Mouse (Mus musculus) lung, postnatal 0 days (tissue): ENCODE results near the gene Ccdc188. TPM values are rescaled to one million over a fixed set of nuclear protein-coding genes. Genes with fewer than 3 reads are reported as not detected.

Source experiments
- ATAC-seq: fragments of 200-750 bp; cut with Nextera tagmentation; 2 replicates; pipeline ENCODE4 v1.8.0; 2017; ENCODE audit warnings: moderate library complexity
- DNase-seq: peaks from one replicate; pipeline ENCODE4 v3.0.0-alpha.2; 2016; ENCODE audit warnings: low spot score
- H3K27ac ChIP-seq: fragments of 300-500 bp; sonication (generic); 2 replicates; pipeline ENCODE4 v1.5.1; 2014; ENCODE audit warnings: antibody characterized with exemption, mild to moderate bottlenecking, low read length, mixed read lengths
- H3K27me3 ChIP-seq: fragments of 300-500 bp; sonication (generic); replicated peaks from 2 replicates; pipeline ENCODE4 v1.6.1; 2014; ENCODE audit warnings: low read length, mixed read lengths; ENCODE audit not compliant: insufficient read depth
- H3K36me3 ChIP-seq: fragments of 300-500 bp; sonication (generic); 2 replicates; pipeline ENCODE4 v1.6.1; 2014; ENCODE audit warnings: low read length, mixed read lengths; ENCODE audit not compliant: insufficient read depth
- H3K4me1 ChIP-seq: fragments of 300-500 bp; sonication (generic); 2 replicates; pipeline ENCODE4 v1.6.1; 2014; ENCODE audit warnings: antibody characterized with exemption, low read depth, low read length, mixed read lengths; ENCODE audit not compliant: insufficient read depth
- H3K4me2 ChIP-seq: fragments of 300-500 bp; sonication (generic); replicated peaks from 2 replicates; pipeline ENCODE4 v1.6.1; 2014; ENCODE audit warnings: low read depth, mild to moderate bottlenecking, low read length, moderate library complexity, mixed read lengths
- H3K4me3 ChIP-seq: fragments of 300-500 bp; sonication (generic); 2 replicates; pipeline ENCODE4 v1.5.1; 2014; ENCODE audit warnings: low read depth, low read length
- H3K9ac ChIP-seq: fragments of 300-500 bp; sonication (generic); replicated peaks from 2 replicates; pipeline ENCODE4 v1.6.1; 2014; ENCODE audit warnings: low read depth, mild to moderate bottlenecking
- H3K9me3 ChIP-seq: fragments of 300-500 bp; sonication (generic); 2 replicates; pipeline ENCODE4 v1.6.1; 2016; ENCODE audit warnings: low read length, mixed read lengths
- CTCF ChIP-seq: IDR thresholded peaks from 2 replicates; pipeline ENCODE4 v1.5.1; 2016; ENCODE audit warnings: antibody characterized with exemption, mild to moderate bottlenecking
- EP300 ChIP-seq: IDR thresholded peaks from 2 replicates; pipeline ENCODE4 v1.6.1; 2016; ENCODE audit warnings: antibody characterized with exemption, mild to moderate bottlenecking, control low read depth
- WGBS: fragments of 180-500 bp; shearing (Covaris S2); extraction: QIAGEN DNeasy Blood & Tissue Kit; methylation state at CpG from one replicate; pipeline ENCODE4 v1.1.7; 2014; 5-methylcytosine and 5-hydroxymethylcytosine counted together
- polyA plus RNA-seq: library from polyadenylated mRNA; unstranded; fragments of >200 nt; fragmentation: Nextera tagmentation; extraction: Ambion mirVana; gene quantifications from 2 replicates; pipeline ENCODE4 v1.2.1, GENCODE M21; 2015

Gene Ccdc188
- polyA plus RNA-seq, 1 experiment from 2014 or later = not detected

DNA sequence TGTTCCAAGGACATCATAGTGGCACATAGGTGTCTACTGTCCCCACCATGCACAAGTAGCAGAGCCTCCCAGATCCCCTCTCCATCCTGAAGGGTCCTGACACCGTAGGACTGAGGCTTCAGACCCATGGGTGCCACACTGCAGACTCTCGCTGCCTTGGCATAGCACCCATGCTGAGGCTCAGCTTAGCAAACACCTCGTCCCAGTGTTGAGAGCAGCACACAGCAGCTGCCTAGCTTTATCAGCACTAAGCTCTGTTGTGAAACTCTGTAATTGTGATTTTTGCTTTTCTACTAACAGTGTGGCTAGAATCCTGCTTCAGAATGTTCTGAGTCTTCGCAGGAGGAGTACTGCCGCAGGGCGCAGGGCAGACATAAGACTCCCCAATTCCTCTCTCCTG is 19.8 kb upstream of the Ccdc188 start:
- 69% methylated on average over 6 of the region's 6 CpGs for WGBS
- no peaks in the 10 kb centered on the region for H3K27me3 ChIP-seq
- no peak overlapping the region for H3K9ac ChIP-seq
- H3K4me2 ChIP-seq = no peak overlapping the region
- DNase-seq = no peak
- no peaks in the 10 kb centered on the region for H3K4me1 ChIP-seq
- no peak for TF ChIP-seq CTCF
- H3K4me3 ChIP-seq = no peak overlapping the region
- H3K9me3 ChIP-seq = no peaks in the 10 kb centered on the region
- ATAC-seq = no peak
- H3K27ac ChIP-seq = no peak overlapping the region
- no peaks in the 10 kb centered on the region for H3K36me3 ChIP-seq

DNA sequence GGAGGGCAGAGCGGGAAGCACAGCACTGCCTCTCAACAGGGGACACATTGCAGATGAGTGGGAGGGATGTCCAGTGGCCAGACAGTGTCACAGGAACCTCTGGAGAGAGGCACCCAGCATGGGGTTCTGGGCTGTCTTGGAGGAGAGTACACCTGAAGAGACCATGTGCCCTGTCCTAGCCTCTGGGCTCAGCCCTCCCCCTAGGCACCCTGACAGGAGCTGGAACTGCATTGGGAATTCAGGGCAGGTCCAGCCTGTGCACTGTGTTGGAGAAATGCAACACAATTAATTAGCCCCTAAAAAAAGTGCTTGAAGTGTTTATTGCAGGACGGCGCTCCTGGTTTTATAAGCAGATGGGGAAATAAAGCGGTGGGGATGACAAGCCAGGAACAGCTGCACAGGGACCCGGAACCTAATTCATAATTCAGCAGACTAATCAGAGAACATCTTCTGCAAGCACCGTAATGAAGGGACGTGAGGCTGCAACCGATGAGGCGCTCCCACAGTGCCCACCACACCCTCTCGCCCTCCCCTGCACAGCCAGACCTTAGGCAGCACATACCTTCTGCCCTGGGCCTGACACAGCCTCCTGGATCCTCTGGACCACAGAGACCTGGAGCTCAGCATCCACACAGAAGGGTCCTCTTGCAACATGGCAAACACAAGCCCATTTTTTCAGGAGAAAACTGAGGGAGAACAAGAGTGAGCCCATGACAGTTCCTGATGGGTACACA is 19.1 kb upstream of the Ccdc188 start:
- no peaks in the 10 kb centered on the region for H3K4me1 ChIP-seq
- no peak overlapping the region for H3K4me3 ChIP-seq
- H3K9me3 ChIP-seq = no peaks in the 10 kb centered on the region
- no peak for TF ChIP-seq CTCF
- TF ChIP-seq EP300 = no peak
- H3K4me2 ChIP-seq = no peak overlapping the region
- no peak overlapping the region for H3K27ac ChIP-seq
- 68% methylated on average over 10 of the region's 10 CpGs for WGBS
- no peaks in the 10 kb centered on the region for H3K36me3 ChIP-seq
- no peak for DNase-seq
- no peaks in the 10 kb centered on the region for H3K27me3 ChIP-seq
- ATAC-seq = no peak
- H3K9ac ChIP-seq = no peak overlapping the region

DNA sequence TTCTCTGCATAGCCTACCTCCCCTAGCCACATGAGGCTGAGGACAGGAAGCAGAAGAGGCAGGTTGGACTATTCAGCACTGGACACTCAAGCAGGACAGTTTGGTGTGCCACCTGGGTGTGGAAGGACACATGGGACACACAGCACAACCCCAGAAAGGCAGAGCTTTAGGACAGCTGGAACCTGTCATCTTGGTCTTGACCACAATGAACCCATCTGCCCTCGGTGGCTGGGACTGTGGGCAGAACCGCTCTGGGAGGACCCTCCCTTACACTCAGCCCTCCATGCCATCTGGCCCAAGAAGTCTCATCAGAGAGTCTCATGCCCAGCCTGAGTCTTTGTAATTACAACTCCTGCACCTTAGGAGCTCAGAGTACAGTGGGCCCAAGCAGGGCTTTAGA is 17.6 kb upstream of the Ccdc188 start:
- H3K9ac ChIP-seq = no peak overlapping the region
- no peaks in the 10 kb centered on the region for H3K9me3 ChIP-seq
- TF ChIP-seq EP300 = no peak
- no peak for TF ChIP-seq CTCF
- no peak for DNase-seq
- H3K36me3 ChIP-seq = no peaks in the 10 kb centered on the region
- H3K4me3 ChIP-seq = no peak overlapping the region
- no peak overlapping the region for H3K27ac ChIP-seq
- H3K4me1 ChIP-seq = no peaks in the 10 kb centered on the region
- no peak for ATAC-seq
- no peak overlapping the region for H3K4me2 ChIP-seq
- H3K27me3 ChIP-seq = no peaks in the 10 kb centered on the region
- 64% methylated on average over 2 of the region's 2 CpGs for WGBS

DNA sequence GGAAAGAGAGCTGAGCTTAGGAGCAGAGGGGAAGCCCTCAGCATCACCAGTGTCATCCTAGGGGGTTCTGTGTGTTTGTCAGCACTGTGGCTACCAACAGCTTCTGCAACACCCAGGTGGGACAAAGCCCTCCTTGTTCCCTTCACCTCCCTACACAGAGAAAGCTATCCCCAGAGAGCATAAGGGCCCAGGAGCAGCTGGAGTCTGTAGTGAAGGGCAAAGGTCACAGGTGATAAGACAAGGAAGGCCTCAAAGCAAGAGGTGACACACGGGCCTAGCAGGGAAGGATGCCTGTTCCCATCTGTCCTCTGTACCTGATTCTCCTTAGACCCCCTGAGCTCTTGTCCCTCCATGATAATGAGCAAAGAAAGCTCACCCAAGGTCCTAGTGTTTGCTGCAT is 16.1 kb upstream of the Ccdc188 start:
- Histone ChIP-seq H3K27ac (no peak overlapping the region), H3K27me3 (no peaks in the 10 kb centered on the region), H3K4me1 (no peaks in the 10 kb centered on the region), H3K36me3 (no peaks in the 10 kb centered on the region), H3K4me3 (no peak overlapping the region), H3K9ac (no peak overlapping the region), H3K9me3 (no peaks in the 10 kb centered on the region), H3K4me2 (no peak overlapping the region)
- ATAC-seq (no peak), DNase-seq (no peak)
- WGBS = 19% methylated on average over 1 of the region's 1 CpGs
- TF ChIP-seq CTCF = no peak
- no peak for TF ChIP-seq EP300

DNA sequence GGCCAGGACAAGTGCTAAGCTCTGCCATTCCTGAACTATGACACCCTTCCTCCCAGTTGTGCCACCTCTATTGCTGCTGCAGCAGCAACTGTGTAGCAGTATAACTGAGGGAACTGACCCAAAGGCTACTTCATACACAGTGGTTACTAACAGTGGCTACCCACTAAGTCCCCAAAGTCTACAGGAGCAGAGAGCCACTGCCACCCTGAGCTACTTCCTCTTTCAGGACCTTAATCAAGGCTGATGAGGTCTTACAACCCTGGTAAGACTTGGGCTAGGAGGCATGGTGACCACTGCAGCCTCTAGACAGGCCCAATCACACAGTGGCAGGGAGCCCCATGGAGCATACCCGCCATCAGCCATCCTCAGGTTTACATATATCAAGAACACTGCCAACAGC is 15.6 kb upstream of the Ccdc188 start:
- TF ChIP-seq EP300 = no peak
- no peak for TF ChIP-seq CTCF
- no peaks in the 10 kb centered on the region for H3K4me1 ChIP-seq
- H3K27ac ChIP-seq = no peak overlapping the region
- ATAC-seq (no peak), DNase-seq (no peak)
- WGBS = 88% methylated on average over 1 of the region's 1 CpGs
- no peaks in the 10 kb centered on the region for H3K36me3 ChIP-seq
- no peak overlapping the region for H3K4me3 ChIP-seq
- no peaks in the 10 kb centered on the region for H3K27me3 ChIP-seq
- no peak overlapping the region for H3K9ac ChIP-seq
- no peak overlapping the region for H3K4me2 ChIP-seq
- H3K9me3 ChIP-seq = no peaks in the 10 kb centered on the region

DNA sequence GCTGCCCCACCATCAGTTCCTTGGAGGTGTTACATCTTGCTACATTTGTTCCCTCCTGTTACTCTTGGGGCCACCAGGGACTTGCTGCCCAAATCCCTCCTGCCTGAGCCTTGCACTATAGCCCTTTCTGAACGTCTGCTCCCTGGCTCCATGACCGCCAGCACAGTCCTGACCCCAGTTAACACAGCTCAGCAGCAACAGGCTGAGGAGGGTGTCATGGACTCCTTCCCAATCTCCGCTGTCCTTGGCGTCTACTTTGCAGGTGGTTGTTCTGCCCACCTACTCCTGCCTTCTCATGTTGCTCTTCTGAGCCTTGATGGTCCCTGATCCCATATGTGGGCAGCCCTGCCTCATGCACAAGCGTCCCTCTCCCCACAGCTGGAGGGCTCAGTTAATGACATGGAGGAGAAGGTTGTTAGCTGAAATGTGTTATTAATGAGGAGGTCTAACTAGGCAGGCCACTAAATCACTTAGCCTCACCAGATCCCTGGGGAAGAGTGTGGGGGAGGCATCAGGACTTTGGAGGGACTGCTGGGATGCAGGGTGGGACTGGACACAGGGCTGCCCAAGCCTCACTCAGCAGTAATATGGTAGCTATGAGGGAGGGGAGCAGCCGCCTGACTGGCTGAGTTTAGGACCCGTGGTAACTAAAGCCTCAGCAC is 14.1 kb upstream of the Ccdc188 start:
- no peak for ATAC-seq
- Histone ChIP-seq H3K4me3 (no peak overlapping the region), H3K4me1 (no peaks in the 10 kb centered on the region), H3K36me3 (no peaks in the 10 kb centered on the region), H3K27ac (no peak overlapping the region), H3K9ac (no peak overlapping the region), H3K9me3 (no peaks in the 10 kb centered on the region), H3K4me2 (no peak overlapping the region), H3K27me3 (no peaks in the 10 kb centered on the region)
- DNase-seq = no peak
- WGBS = 62% methylated on average over 7 of the region's 7 CpGs
- TF ChIP-seq CTCF (no peak), EP300 (no peak)
